Mouse (Mus musculus) olfactory bulb, adult 2 months (tissue): ENCODE results near the gene Fam102b. TPM values are rescaled to one million over a fixed set of nuclear protein-coding genes. Genes with fewer than 3 reads are reported as not detected.

Experiments
- H3K27ac ChIP-seq: fragments of 200-500 bp; 2 replicates; pipeline ENCODE4 v1.5.1; 2012; ENCODE audit warnings: low read depth, low read length; ENCODE audit not compliant: insufficient read depth
- H3K4me1 ChIP-seq: fragments of 200-500 bp; 2 replicates; pipeline ENCODE4 v1.6.1; 2012; ENCODE audit warnings: low read length; ENCODE audit not compliant: control insufficient read depth, insufficient read depth
- H3K4me3 ChIP-seq: fragments of 200-500 bp; 2 replicates; pipeline ENCODE4 v1.5.1; 2012; ENCODE audit warnings: mild to moderate bottlenecking, low read depth, low read length, moderate library complexity; ENCODE audit not compliant: insufficient read depth
- CTCF ChIP-seq: fragments of 200-500 bp; IDR thresholded peaks from 2 replicates; pipeline ENCODE4 v1.5.1; 2012; ENCODE audit warnings: low read depth, mild to moderate bottlenecking, low read length, moderate library complexity; ENCODE audit not compliant: insufficient read depth
- POLR2A ChIP-seq: fragments of 200-500 bp; IDR thresholded peaks from 2 replicates; pipeline ENCODE4 v1.6.1; 2012; ENCODE audit warnings: mild to moderate bottlenecking, low read depth, low read length, moderate library complexity; ENCODE audit not compliant: insufficient read depth
- WGBS: fragments of 180-500 bp; shearing (Covaris S2); methylation state at CpG from one replicate; pipeline ENCODE4 v1.1.7; 2018; 5-methylcytosine and 5-hydroxymethylcytosine counted together
- polyA plus RNA-seq: library from polyadenylated mRNA; stranded (reverse); fragments of >200 nt; gene quantifications from 2 replicates; pipeline ENCODE4 v1.2.4, GENCODE M21; 2012; ENCODE audit warnings: low replicate concordance; ENCODE audit not compliant: missing spikeins, insufficient read depth, insufficient read length

The Fam102b gene
- polyA plus RNA-seq, 1 experiment, result not detected

DNA sequence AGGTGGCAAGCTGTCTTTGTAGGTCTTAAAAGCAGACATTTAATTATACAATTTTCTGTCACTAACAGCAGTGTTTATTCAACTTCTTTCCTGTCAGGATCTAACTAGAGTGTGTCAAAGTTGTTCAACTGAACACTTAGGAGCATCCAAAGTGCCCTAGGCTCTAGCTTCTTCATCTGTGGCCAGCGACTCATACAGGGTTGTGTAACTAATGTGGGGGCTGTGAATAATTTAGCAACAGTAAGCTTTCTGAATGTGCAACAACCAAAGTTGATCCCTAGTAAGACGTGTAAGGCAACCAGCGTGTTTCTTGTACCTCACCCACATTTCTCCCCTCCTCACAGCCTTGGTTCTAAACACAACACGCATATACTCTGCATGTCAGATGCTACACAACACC, 13.5 kb upstream of the Fam102b start:
- Histone ChIP-seq H3K27ac (no peak overlapping the region), H3K4me3 (no peak overlapping the region), H3K4me1 (no peaks in the 10 kb centered on the region)
- TF ChIP-seq POLR2A (no peak), CTCF (no peak)
- 80% methylated on average over 4 of the region's 4 CpGs for WGBS

GRCm38 (mm10) chr3:109034411-109034810, 7.0 kb upstream of the Fam102b start:
- WGBS, result 25% methylated on average over 1 of the region's 1 CpGs
- H3K4me1 ChIP-seq, result peaks cover 6% of the 10 kb centered on the region
- no peak for TF ChIP-seq POLR2A
- no peak for TF ChIP-seq CTCF

DNA sequence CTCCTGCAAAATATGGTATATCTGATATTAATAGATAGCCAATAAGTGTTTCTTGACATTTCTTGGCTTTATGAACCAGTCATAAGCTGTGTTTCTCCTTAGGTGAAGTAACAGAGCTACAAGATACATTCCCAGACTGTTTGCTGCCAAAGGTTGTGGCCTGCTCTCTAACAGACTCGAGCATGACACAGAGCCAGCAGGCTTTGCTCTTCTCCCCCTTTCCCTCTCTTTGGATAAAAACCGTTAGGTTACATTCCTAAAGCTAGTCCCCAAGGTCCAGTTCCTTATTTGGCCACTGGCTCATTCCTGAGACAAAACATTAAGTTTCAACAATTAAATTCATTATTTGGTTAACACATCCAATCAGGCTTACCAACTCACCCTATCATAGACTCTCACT, 4.9 kb upstream of the Fam102b start:
- H3K27ac ChIP-seq, result no peak overlapping the region

More at GRCm38 (mm10) chr3:109034411-109034810, 7.0 kb upstream of the Fam102b start:
- Histone ChIP-seq H3K27ac (no peak overlapping the region), H3K4me3 (no peak overlapping the region)

GRCm38 (mm10) chr3:109031626-109032025, 4.2 kb upstream of the Fam102b start:
- Histone ChIP-seq H3K4me3 (no peak overlapping the region), H3K27ac (no peak overlapping the region), H3K4me1 (peaks cover 6% of the 10 kb centered on the region)
- TF ChIP-seq POLR2A (no peak), CTCF (no peak)
- 91% methylated on average over 3 of the region's 3 CpGs for WGBS

More for the DNA sequence above, 4.9 kb upstream of the Fam102b start:
- TF ChIP-seq CTCF, result no peak
- TF ChIP-seq POLR2A, result no peak
- WGBS, result 84% methylated on average over 2 of the region's 2 CpGs
- H3K4me1 ChIP-seq, result peaks cover 6% of the 10 kb centered on the region
- no peak overlapping the region for H3K4me3 ChIP-seq

DNA sequence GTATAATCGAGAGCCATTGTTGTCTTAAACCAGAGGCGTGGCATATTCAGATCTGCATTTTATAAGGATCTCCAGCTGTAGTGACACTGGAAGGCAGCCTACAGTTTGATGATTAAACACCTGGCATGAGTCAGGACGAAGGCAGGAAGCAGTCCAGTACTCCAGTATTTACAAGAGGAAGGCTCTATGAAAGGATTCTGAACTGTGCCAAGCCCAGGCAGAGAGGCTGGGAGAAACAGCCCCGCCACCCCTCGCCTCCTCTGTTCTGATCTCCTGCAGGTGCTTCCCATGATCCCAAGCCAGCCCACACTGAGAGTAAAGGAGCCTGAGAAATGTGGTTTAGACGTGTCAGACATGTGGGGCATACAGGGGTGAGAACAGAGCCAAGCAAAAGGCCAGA, 3.4 kb upstream of the Fam102b start:
- WGBS, result 19% methylated on average over 6 of the region's 6 CpGs
- Histone ChIP-seq H3K27ac (peak overlapping the region; percentile 39; the same call in 1 of the 2 replicates), H3K4me3 (no peak overlapping the region), H3K4me1 (peaks cover 6% of the 10 kb centered on the region)
- TF ChIP-seq POLR2A (no peak), CTCF (no peak)

GRCm38 (mm10) chr3:109029661-109030060, 2.3 kb upstream of the Fam102b start:
- Histone ChIP-seq H3K27ac (no peak overlapping the region), H3K4me3 (no peak overlapping the region), H3K4me1 (peaks cover 6% of the 10 kb centered on the region)
- no peak for TF ChIP-seq POLR2A
- WGBS, result 72% methylated on average over 5 of the region's 5 CpGs

DNA sequence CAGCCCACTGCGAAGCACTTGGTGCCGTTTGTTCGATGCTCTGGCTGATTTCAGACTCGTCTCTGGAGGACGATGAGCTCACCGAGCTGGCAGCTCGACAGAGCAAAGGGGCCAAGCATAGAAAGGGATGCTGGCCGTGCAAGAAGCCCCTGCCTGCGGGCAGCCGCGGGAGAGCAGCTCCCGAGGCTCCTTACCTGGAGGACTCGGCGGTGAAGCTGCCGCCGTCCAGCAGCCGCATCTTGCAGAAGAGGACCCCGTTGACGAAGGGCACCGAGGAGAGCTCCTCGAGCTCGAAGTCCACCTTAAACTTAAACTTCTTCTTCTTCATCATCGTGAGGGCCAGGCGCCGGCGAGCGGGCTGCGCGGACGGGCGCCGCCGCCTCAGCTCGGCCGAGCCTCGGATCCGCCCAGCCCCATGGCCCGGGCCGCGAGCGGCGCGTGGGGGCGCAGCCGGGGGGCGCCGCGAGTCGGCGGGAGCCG, 376 bp downstream of the Fam102b start:
- H3K4me1 ChIP-seq, result peaks cover 11% of the 10 kb centered on the region
- TF ChIP-seq CTCF (no peak), POLR2A (no peak)
- 4% methylated on average over 51 of the region's 51 CpGs for WGBS

DNA sequence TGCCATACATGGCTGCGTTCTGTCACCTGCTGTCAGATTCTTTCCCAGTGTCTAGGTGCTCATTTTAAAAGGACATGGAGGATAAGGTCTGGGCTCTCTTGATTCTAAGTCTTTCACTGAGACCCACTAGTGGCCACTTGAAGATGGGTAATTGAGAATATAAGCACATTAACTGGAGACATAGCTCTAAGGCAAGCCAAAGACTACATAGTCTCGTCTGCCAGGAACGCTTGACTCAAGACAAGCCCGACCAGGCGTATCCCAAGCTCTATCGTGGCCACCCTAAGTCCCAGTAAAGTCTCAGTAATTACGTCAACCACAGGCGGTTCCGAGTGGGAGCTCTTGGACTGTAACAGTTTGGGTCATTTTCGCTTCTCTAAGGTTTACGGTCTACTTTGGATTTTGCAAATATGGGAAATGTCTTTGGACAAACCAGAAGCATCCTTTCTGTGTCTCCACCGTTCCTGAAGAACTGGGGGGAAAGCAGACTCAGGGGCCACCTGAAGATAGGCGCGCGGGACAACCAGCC, 881 bp downstream of the Fam102b start:
- H3K27ac ChIP-seq, result peak overlapping the region; percentile 57
- TF ChIP-seq CTCF (no peak), POLR2A (no peak)

More for the DNA sequence above, 376 bp downstream of the Fam102b start:
- H3K27ac ChIP-seq, result peak overlapping the region; percentile 57
- H3K4me3 ChIP-seq, result peak overlapping the region; percentile 68

GRCm38 (mm10) chr3:109025579-109025978, 1.8 kb downstream of the Fam102b start:
- 8% methylated on average over 16 of the region's 16 CpGs for WGBS
- H3K27ac ChIP-seq, result no peak overlapping the region
- peak overlapping the region; percentile 45 for H3K4me3 ChIP-seq
- peaks cover 8% of the 10 kb centered on the region for H3K4me1 ChIP-seq
- no peak for TF ChIP-seq POLR2A
- TF ChIP-seq CTCF, result peak; percentile 22; the same call in 1 of the 2 replicates

More for the DNA sequence above, 881 bp downstream of the Fam102b start:
- Histone ChIP-seq H3K4me3 (peak overlapping the region; percentile 68), H3K4me1 (peaks cover 11% of the 10 kb centered on the region)
- 3% methylated on average over 15 of the region's 15 CpGs for WGBS
